Mouse (Mus musculus) cerebellum, postnatal 4 days (tissue): Measurements from ENCODE around the gene C4b.
A peak's percentile ranks its signal among the peaks of the same experiment; 100 is the strongest.

Source experiments
- DNase-seq, 2 experiments: peaks; one replicate each; pipeline ENCODE4 v3.0.0; 2022; ENCODE audit warnings: low spot score in 2 of 2, mixed read lengths in 1 of 2

Gene C4b

GRCm38 (mm10) chr17:34700671-34701071 lies 43.0 kb downstream of the C4b start:
- DNase-seq, result no peak

- no peak for DNase-seq
These were observed 43.9 kb downstream of the C4b start for GRCm38 (mm10) chr17:34699575-34700408.

- no peak for DNase-seq
These were observed 50.8 kb downstream of the C4b start for GRCm38 (mm10) chr17:34692906-34693305.

GRCm38 (mm10) chr17:34690458-34690857 lies 53.2 kb downstream of the C4b start:
- DNase-seq, result no peak

GRCm38 (mm10) chr17:34688889-34689288 lies 54.8 kb downstream of the C4b start:
- no peak for DNase-seq

- peak; percentile 53 to 84 for DNase-seq
These were observed 58.3 kb downstream of the C4b start for GRCm38 (mm10) chr17:34685120-34686110.

- no peak for DNase-seq
These were observed 59.3 kb downstream of the C4b start for GRCm38 (mm10) chr17:34684253-34684893.

GRCm38 (mm10) chr17:34683686-34684220 lies 59.9 kb downstream of the C4b start:
- no peak for DNase-seq

GRCm38 (mm10) chr17:34683179-34683578 lies 60.5 kb downstream of the C4b start:
- DNase-seq, result no peak

- no peak for DNase-seq
These were observed 61.7 kb downstream of the C4b start for GRCm38 (mm10) chr17:34681881-34682536.

GRCm38 (mm10) chr17:34681132-34681571 lies 62.5 kb downstream of the C4b start:
- no peak for DNase-seq

GRCm38 (mm10) chr17:34680621-34681020 lies 63.1 kb downstream of the C4b start:
- no peak for DNase-seq

- no peak for DNase-seq
These were observed 63.5 kb downstream of the C4b start for GRCm38 (mm10) chr17:34680191-34680590.
